Mouse (Mus musculus) ES-Bruce4 (cell line): ENCODE data around the gene Rtn4r. TPM values are rescaled to one million over a fixed set of nuclear protein-coding genes. Genes with fewer than 3 reads are reported as not detected.
A peak's percentile ranks its signal among the peaks of the same experiment; 100 is the strongest.

Experiments
- H3K27ac ChIP-seq: 2 replicates; pipeline ENCODE4 v1.5.1; 2012; ENCODE audit warnings: low read length, inconsistent platforms; ENCODE audit not compliant: insufficient read depth
- H3K27me3 ChIP-seq: 2 replicates; pipeline ENCODE4 v1.6.1; 2012; ENCODE audit warnings: mild to moderate bottlenecking, low read length, inconsistent platforms; ENCODE audit not compliant: control insufficient read depth, poor library complexity, insufficient read depth, severe bottlenecking
- H3K36me3 ChIP-seq: 2 replicates; pipeline ENCODE4 v1.6.1; 2012; ENCODE audit warnings: inconsistent platforms, mild to moderate bottlenecking, low read length, moderate library complexity; ENCODE audit not compliant: control insufficient read depth, poor library complexity, insufficient read depth, severe bottlenecking
- H3K4me1 ChIP-seq: one replicate; pipeline ENCODE4 v1.8.1; 2011; ENCODE audit warnings: low read length; ENCODE audit not compliant: control insufficient read depth, insufficient read depth
- H3K4me3 ChIP-seq: 2 replicates; pipeline ENCODE4 v1.5.1; 2011; ENCODE audit warnings: low read depth, mild to moderate bottlenecking, low read length
- H3K9ac ChIP-seq: 2 replicates; pipeline ENCODE4 v1.6.1; 2012; ENCODE audit warnings: low read depth, mild to moderate bottlenecking, inconsistent platforms; ENCODE audit not compliant: poor library complexity, severe bottlenecking
- H3K9me3 ChIP-seq: replicated peaks from 2 replicates; pipeline ENCODE4 v1.6.1; 2012; ENCODE audit warnings: mild to moderate bottlenecking, low read length, inconsistent platforms; ENCODE audit not compliant: control insufficient read depth, poor library complexity, insufficient read depth, severe bottlenecking
- CTCF ChIP-seq: IDR thresholded peaks from one replicate; pipeline ENCODE4 v1.8.1; 2011; ENCODE audit warnings: low read depth, low read length
- EP300 ChIP-seq: IDR thresholded peaks from 2 replicates; pipeline ENCODE4 v1.6.1; 2011; ENCODE audit warnings: low read depth, low read length; ENCODE audit not compliant: insufficient read depth
- POLR2A ChIP-seq: IDR thresholded peaks from one replicate; pipeline ENCODE4 v1.8.1; 2011; ENCODE audit warnings: low read length; ENCODE audit not compliant: insufficient read depth
- polyA plus RNA-seq: library from polyadenylated mRNA; stranded (reverse); fragments of >200 nt; gene quantifications from 2 replicates; pipeline ENCODE4 v1.2.4, GENCODE M21; 2011; ENCODE audit warnings: low read depth; ENCODE audit not compliant: missing spikeins, insufficient read depth, insufficient read length

Rtn4r gene
- polyA plus RNA-seq, 1 experiment: 2.2 TPM

- H3K9ac ChIP-seq: no peak overlapping the region
- no peak overlapping the region for H3K27ac ChIP-seq
- TF ChIP-seq EP300 (no peak), POLR2A (no peak), CTCF (no peak)
- H3K36me3 ChIP-seq: no peaks in the 10 kb centered on the region
- H3K4me3 ChIP-seq: no peak overlapping the region
- no peaks in the 10 kb centered on the region for H3K27me3 ChIP-seq
- peaks cover 2% of the 10 kb centered on the region for H3K4me1 ChIP-seq
- no peaks in the 10 kb centered on the region for H3K9me3 ChIP-seq
These were observed 24.1 kb upstream of the Rtn4r start for GRCm38 (mm10) chr16:18103366-18103765.

GRCm38 (mm10) chr16:18103808-18104207 is 23.6 kb upstream of the Rtn4r start:
- Histone ChIP-seq H3K4me1 (peaks cover 2% of the 10 kb centered on the region), H3K9me3 (no peaks in the 10 kb centered on the region), H3K36me3 (no peaks in the 10 kb centered on the region), H3K27me3 (no peaks in the 10 kb centered on the region), H3K9ac (no peak overlapping the region), H3K27ac (no peak overlapping the region), H3K4me3 (no peak overlapping the region)
- TF ChIP-seq POLR2A (no peak), CTCF (no peak), EP300 (no peak)

- Histone ChIP-seq H3K27ac (no peak overlapping the region), H3K9ac (no peak overlapping the region), H3K9me3 (no peaks in the 10 kb centered on the region), H3K27me3 (no peaks in the 10 kb centered on the region), H3K36me3 (no peaks in the 10 kb centered on the region), H3K4me3 (no peak overlapping the region), H3K4me1 (no peaks in the 10 kb centered on the region)
- TF ChIP-seq EP300: no peak
- TF ChIP-seq CTCF: peak; percentile 88
These were observed 19.0 kb upstream of the Rtn4r start for GRCm38 (mm10) chr16:18108221-18108966.

- Histone ChIP-seq H3K27ac (no peak overlapping the region), H3K9ac (no peak overlapping the region), H3K27me3 (no peaks in the 10 kb centered on the region), H3K9me3 (no peaks in the 10 kb centered on the region), H3K4me1 (no peaks in the 10 kb centered on the region), H3K36me3 (no peaks in the 10 kb centered on the region), H3K4me3 (no peak overlapping the region)
- TF ChIP-seq CTCF: no peak
These were observed 16.4 kb upstream of the Rtn4r start for GRCm38 (mm10) chr16:18111042-18111441.

GRCm38 (mm10) chr16:18116467-18116866 is 11.0 kb upstream of the Rtn4r start:
- Histone ChIP-seq H3K9ac (no peak overlapping the region), H3K9me3 (no peaks in the 10 kb centered on the region), H3K36me3 (no peaks in the 10 kb centered on the region), H3K27me3 (no peaks in the 10 kb centered on the region), H3K4me1 (peaks cover 1% of the 10 kb centered on the region), H3K27ac (no peak overlapping the region), H3K4me3 (no peak overlapping the region)
- no peak for TF ChIP-seq POLR2A
- no peak for TF ChIP-seq CTCF
- TF ChIP-seq EP300: no peak

- Histone ChIP-seq H3K9ac (no peak overlapping the region), H3K4me1 (peaks cover 1% of the 10 kb centered on the region), H3K36me3 (no peaks in the 10 kb centered on the region), H3K27me3 (no peaks in the 10 kb centered on the region), H3K9me3 (no peaks in the 10 kb centered on the region), H3K4me3 (no peak overlapping the region), H3K27ac (no peak overlapping the region)
- TF ChIP-seq POLR2A (no peak), CTCF (no peak), EP300 (no peak)
These were observed 9.2 kb upstream of the Rtn4r start for GRCm38 (mm10) chr16:18118285-18118684.
